In the genomic region with DNA sequence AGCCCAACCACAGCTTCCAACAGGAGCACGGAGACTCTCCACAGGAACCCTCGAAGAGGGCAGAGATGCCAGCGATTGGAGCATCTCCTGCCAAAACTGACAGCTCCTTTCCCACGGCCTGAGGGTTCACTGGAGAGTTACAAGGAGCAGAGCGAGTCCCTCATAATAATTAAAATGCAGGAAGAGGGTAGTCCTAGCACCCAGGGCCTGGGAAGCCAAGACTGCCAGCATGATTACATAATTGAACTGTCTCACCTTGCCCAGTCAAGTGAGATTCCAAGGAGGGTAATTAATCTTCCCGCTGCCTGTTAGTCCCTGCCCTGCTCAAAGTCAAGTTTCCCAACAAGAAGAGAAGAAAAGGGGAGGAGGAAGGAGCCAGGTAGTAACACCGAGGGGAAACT, we compare ENCODE assay signal across 9 mouse cellular contexts.
DNase-seq lines count a peak whose midpoint lies in the region; ATAC-seq lines count a peak whose summit lies in the region.
"Had no signal": no experiment of that assay in that cellular context is flagged by ENCODE, and none has a peak within 500 bp of the region (broad histone marks: within the 10 kb centered on the region; RNA-seq: fewer than 3 reads in every experiment).

No protein-coding gene starts in this region.

- peak; percentile 11 for DNase-seq in urinary bladder, postnatal 14 days (ENCODE audit: low spot score)
- DNase-seq in urinary bladder, adult 2 months (ENCODE audit: low spot score): no peak
- peak; percentile 19 for DNase-seq in hindbrain, embryonic 11.5 days (ENCODE audit: low spot score)
- DNase-seq in large intestine, adult 2 months (ENCODE audit: low read depth, low spot score): peak; percentile 29
- DNase-seq in yolk sac, embryonic 10.5 days (ENCODE audit: low spot score): peak; percentile 9
- no peak for DNase-seq in T-cell, adult 2 months (ENCODE audit: low spot score)
- DNase-seq in ovary, adult 18-20 months (ENCODE audit: low spot score): no peak
- no peak for DNase-seq in layer of hippocampus, adult 9-11 months

- no peaks in the 10 kb centered on the region for H3K36me3 ChIP-seq in hindbrain, embryonic 11.5 days (ENCODE audit: control insufficient read depth, insufficient read depth, low read length)
- H3K36me3 ChIP-seq: forebrain, embryonic 12.5 days had no signal

- H3K4me1 ChIP-seq in hindbrain, embryonic 11.5 days (replicated peaks; ENCODE audit: control insufficient read depth, insufficient read depth, low read length): 0 out of 2 replicates have a peak, but pooled peaks cover 3% of the 10 kb centered on the region

- H3K9ac ChIP-seq in hindbrain, embryonic 11.5 days (ENCODE audit: low read depth, low read length): no peak overlapping the region
- H3K9ac ChIP-seq: forebrain, embryonic 12.5 days had no signal

- no peak overlapping the region for H3K4me3 ChIP-seq in hindbrain, embryonic 11.5 days (ENCODE audit: low read depth, low read length)
- H3K4me3 ChIP-seq: forebrain, embryonic 12.5 days had no signal

- ATAC-seq in hindbrain, embryonic 11.5 days (ENCODE audit: low FRiP score): peak; percentile 34; the same call in 1 of the 2 replicates

- H3K4me2 ChIP-seq in hindbrain, embryonic 11.5 days (replicated peaks; ENCODE audit: low read depth, low read length): no peak overlapping the region
- H3K4me2 ChIP-seq: forebrain, embryonic 12.5 days had no signal

- no peaks in the 10 kb centered on the region for H3K27me3 ChIP-seq in hindbrain, embryonic 11.5 days (ENCODE audit: control insufficient read depth, insufficient read depth, low read length)
- H3K27me3 ChIP-seq: forebrain, embryonic 12.5 days had no signal

- no peak overlapping the region for H3K27ac ChIP-seq in hindbrain, embryonic 11.5 days (ENCODE audit: low read depth, low read length)

- WGBS in hindbrain, embryonic 11.5 days: 17% methylated on average over 7 of the region's 7 CpGs
- 33% methylated on average over 7 of the region's 7 CpGs for WGBS in large intestine, adult 2 months

- no peaks in the 10 kb centered on the region for H3K9me3 ChIP-seq in hindbrain, embryonic 11.5 days (ENCODE audit: control insufficient read depth, low read length)
- H3K9me3 ChIP-seq: forebrain, embryonic 12.5 days had no signal

Comparison
In these comparisons a context has a peak if more than half of its experiments do, and no peak if none do; other contexts are left out.
1. DNase-seq: peak in urinary bladder, postnatal 14 days (single experiment), hindbrain, embryonic 11.5 days (single experiment), large intestine, adult 2 months (single experiment) and yolk sac, embryonic 10.5 days (single experiment); none in urinary bladder, adult 2 months (single experiment), T-cell, adult 2 months (single experiment), ovary, adult 18-20 months (single experiment) and layer of hippocampus, adult 9-11 months (single experiment).